Mouse (Mus musculus) myocyte (in vitro differentiated cells): ENCODE results near the gene Kcna6.

Source experiments
- CEBPB ChIP-seq: IDR thresholded peaks from 2 replicates; pipeline ENCODE4 v1.6.1; 2011; ENCODE audit warnings: mild to moderate bottlenecking, moderate library complexity; ENCODE audit not compliant: poor library complexity, insufficient read depth, severe bottlenecking
- MAX ChIP-seq: IDR thresholded peaks from one replicate; pipeline ENCODE4 v1.6.1; 2011; ENCODE audit warnings: low read depth, mild to moderate bottlenecking, control low read depth
- MYOD1 ChIP-seq, 3 experiments: IDR thresholded peaks; one replicate each; pipeline ENCODE4 v1.6.1; 2011; ENCODE audit warnings: control low read depth in 2 of 3, low read depth in 2 of 3, mild to moderate bottlenecking in 2 of 3, moderate library complexity in 1 of 3; ENCODE audit not compliant: insufficient read length in 2 of 3, control insufficient read depth in 1 of 3
- MYOG ChIP-seq, 3 experiments: IDR thresholded peaks; one replicate each; pipeline ENCODE4 v1.6.1; 2011; ENCODE audit warnings: control low read depth in 2 of 3, low read depth in 2 of 3, mild to moderate bottlenecking in 2 of 3; ENCODE audit not compliant: insufficient read length in 2 of 3, control insufficient read depth in 1 of 3, insufficient read depth in 1 of 3
- POLR2A ChIP-seq: IDR thresholded peaks from one replicate; pipeline ENCODE4 v1.6.1; 2011; ENCODE audit warnings: low read depth, mild to moderate bottlenecking, control low read depth, moderate library complexity; ENCODE audit not compliant: insufficient read length
- POLR2AphosphoS2 ChIP-seq: IDR thresholded peaks from one replicate; pipeline ENCODE4 v1.6.1; 2011; ENCODE audit warnings: low read depth, control low read depth; ENCODE audit not compliant: insufficient read length
- REST ChIP-seq: IDR thresholded peaks from one replicate; pipeline ENCODE4 v1.6.1; 2011; ENCODE audit warnings: mild to moderate bottlenecking, control low read depth, moderate library complexity; ENCODE audit not compliant: insufficient read depth, insufficient read length
- USF1 ChIP-seq: IDR thresholded peaks from one replicate; pipeline ENCODE4 v1.6.1; 2011; ENCODE audit warnings: low read depth, mild to moderate bottlenecking, control low read depth, moderate library complexity

- no peak for TF ChIP-seq MYOD1 (IDR thresholded peaks at IDR 0.05; ENCODE audit: control insufficient read depth in 1 of 3, insufficient read length in 2 of 3, low read depth in 2 of 3)
- TF ChIP-seq POLR2A = no peak
- TF ChIP-seq POLR2AphosphoS2 = no peak
- TF ChIP-seq CEBPB = no peak
- TF ChIP-seq USF1 = no peak
- no peak for TF ChIP-seq REST
- TF ChIP-seq MAX = no peak
- TF ChIP-seq MYOG (IDR thresholded peaks at IDR 0.05; ENCODE audit: control insufficient read depth in 1 of 3, insufficient read depth in 1 of 3, insufficient read length in 2 of 3, low read depth in 2 of 3) = no peak
Measured at GRCm38 (mm10) chr6:126761362-126761761, 20.9 kb upstream of the Kcna6 start.
